Mouse (Mus musculus) lung, adult 2 months (tissue): ENCODE results near the gene Zcchc9.

Experiments
- CTCF ChIP-seq: fragments of 200-500 bp; IDR thresholded peaks from 2 replicates; pipeline ENCODE4 v1.5.1; 2011; ENCODE audit warnings: mild to moderate bottlenecking, low read length, control low read depth; ENCODE audit not compliant: insufficient read depth
- POLR2A ChIP-seq: fragments of 200-500 bp; IDR thresholded peaks from 2 replicates; pipeline ENCODE4 v1.6.1; 2011; ENCODE audit warnings: low read depth, mild to moderate bottlenecking, control low read depth, low read length, borderline replicate concordance; ENCODE audit errors: extremely low read depth

GRCm38 (mm10) chr13:91779892-91780291 is 27.6 kb downstream of the Zcchc9 start:
- TF ChIP-seq CTCF (no peak), POLR2A (no peak)
